Mouse (Mus musculus): ENCODE results near the gene Iscu.

Gene Iscu

GRCm38 (mm10) chr5:113815638-113816152 is 43.1 kb downstream of the Iscu start:
- peak; percentile 88 for DNase-seq

GRCm38 (mm10) chr5:113818572-113818971 is 46.0 kb downstream of the Iscu start:
- DNase-seq, result no peak

GRCm38 (mm10) chr5:113824228-113824627 is 51.7 kb downstream of the Iscu start:
- no peak for DNase-seq

GRCm38 (mm10) chr5:113825558-113825957 is 53.0 kb downstream of the Iscu start:
- DNase-seq, result no peak

GRCm38 (mm10) chr5:113826619-113827018 is 54.1 kb downstream of the Iscu start:
- no peak for DNase-seq

All from kidney, postnatal 10 days (tissue).